Mouse (Mus musculus): Measurements from ENCODE around the gene Prdm16. TPM values are rescaled to one million over a fixed set of nuclear protein-coding genes. Genes with fewer than 3 reads are reported as not detected.

Prdm16 gene
- total RNA-seq, 2 experiments from 2014 or later = 4.0 to 4.7 TPM

DNA sequence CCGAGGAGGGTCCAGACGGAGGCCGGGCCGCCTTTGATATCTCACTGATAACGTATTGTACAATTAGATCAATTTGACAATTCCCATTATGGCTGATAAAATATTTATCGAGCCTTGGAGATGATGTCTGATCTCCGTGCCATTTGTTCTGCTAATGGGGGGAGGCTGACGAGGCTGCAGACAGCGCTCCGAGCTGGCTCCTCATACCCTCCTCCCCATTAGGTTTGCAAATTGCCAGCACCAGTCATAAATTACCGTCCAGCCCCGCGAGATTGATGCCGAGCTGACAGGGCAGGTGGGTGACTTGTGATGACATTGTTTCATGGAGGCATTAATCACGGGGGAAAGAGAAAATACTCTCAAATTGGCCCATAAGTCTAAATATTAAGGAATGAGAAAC, 67.9 kb downstream of the Prdm16 start:
- DNase-seq (ENCODE audit: low spot score in 2 of 2) = no peak

DNA sequence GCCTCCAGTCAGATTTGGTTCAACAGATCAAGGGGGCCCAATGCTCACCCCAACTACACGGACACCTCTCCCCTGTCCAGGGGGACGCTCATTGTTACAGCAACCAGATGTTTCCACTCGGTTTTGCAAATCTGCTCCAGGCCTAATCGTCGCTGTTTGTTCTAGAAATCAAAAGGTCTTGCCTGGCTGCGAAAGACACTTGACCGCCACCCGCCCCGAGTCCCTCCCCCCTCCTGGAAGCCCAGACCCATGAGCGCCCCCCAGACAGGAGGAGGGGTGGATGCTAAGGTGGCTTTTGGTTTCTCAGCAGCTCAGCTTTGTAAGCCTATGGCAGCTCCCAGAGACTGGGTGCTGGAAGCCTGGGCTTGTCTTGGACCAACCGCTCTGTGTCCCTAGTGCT, 68.7 kb downstream of the Prdm16 start:
- no peak for DNase-seq (ENCODE audit: low spot score in 2 of 2)

DNA sequence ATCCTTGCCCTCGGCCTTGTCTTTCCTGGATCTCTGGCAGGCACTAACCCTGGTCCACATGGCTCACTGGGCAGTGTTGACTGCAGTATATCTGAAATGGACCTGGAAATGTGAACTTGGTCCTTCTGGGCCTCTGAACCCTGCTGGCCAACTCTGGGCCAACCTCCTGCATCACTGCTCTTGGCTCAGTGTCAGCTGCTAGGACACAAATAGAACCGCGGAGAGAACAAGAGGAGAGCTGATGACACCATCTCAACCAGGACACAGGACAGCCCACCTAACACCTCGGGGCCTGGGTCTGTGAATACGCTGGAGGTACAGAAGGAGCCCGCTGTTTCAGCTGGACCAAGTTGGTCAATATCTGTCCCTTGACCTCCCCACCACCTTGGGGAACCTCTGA, 73.5 kb downstream of the Prdm16 start:
- no peak for DNase-seq (ENCODE audit: low spot score in 2 of 2)

DNA sequence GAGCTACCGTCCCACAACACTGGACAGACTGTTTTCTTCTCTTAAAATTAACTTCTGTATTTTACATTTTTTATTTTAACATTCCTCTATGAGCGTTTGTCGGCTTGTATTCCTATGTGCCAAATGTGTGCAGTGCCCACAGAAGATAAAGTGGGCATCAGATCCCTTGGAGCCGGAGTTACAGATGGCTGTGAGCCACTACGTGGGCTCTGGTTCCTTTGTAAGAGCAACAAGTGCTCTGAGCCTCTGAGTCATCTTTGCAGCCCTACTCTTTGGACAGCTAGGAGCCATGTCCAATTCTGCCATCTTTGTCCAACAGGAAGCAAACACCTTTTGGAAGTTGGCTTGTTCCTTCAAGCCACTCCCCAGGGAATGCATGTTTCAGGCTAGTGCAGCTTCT, 78.6 kb downstream of the Prdm16 start:
- no peak for DNase-seq (ENCODE audit: low spot score in 2 of 2)

DNA sequence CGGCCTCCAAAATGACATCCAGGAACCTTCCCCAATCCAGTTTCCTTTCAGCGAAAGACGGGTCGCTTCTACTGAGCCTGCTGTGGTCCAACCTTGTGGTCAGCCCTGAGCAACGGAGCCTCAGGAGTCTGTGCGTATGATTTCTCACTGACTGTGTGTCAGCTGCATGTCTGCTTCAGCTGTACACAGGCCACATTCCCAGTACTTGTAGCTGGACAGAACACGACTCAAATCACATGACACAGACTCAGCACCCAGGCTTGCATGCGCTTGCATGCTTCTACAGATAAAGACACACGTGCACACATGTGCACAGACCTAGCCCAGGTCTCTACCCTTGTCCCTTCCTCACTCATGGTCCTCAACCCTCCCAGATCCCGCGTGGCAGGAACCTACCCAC, 79.5 kb downstream of the Prdm16 start:
- DNase-seq (ENCODE audit: low spot score in 2 of 2) = no peak

DNA sequence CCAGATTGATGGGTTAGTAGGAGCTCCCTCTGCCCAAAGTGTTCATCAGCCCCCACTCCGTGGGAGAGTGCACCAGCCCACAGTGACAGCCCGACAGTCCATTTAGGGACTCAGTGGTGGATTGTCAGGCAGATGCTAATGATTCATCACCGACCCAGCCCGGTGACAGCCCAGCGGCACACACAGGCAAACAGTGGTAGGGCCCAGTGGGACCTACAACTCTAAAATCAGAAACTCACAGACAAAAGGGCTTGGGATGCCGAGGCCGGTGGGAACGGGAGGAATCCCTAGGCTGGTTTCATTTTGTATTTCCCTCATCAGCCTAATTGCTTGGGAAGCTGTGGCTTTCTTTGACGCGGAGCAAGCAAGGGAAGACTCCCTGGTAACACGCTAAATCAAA, 80.3 kb downstream of the Prdm16 start:
- DNase-seq (ENCODE audit: low spot score in 2 of 2) = no peak

DNA sequence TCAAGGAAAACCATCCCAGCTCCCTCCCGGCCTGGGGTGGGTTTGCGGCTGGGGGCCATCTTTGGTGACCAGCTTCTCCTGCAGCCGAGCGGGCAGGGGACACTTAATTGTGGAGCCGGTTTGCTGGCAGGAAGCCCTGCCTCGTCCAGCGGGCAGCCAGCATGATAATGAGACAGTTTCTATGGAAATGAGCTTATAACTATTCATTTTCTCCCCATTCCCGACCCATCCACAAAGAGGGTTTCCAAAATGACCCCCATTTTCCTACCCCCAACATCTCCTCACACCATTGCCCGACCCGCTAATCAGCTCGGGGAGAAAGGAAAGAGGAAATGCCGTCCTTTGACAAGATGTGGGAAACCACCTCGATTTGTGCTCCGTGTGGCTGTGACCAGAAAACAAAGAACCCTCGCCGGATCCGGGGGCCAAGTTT, 86.7 kb downstream of the Prdm16 start:
- DNase-seq (ENCODE audit: low spot score in 2 of 2) = no peak

DNA sequence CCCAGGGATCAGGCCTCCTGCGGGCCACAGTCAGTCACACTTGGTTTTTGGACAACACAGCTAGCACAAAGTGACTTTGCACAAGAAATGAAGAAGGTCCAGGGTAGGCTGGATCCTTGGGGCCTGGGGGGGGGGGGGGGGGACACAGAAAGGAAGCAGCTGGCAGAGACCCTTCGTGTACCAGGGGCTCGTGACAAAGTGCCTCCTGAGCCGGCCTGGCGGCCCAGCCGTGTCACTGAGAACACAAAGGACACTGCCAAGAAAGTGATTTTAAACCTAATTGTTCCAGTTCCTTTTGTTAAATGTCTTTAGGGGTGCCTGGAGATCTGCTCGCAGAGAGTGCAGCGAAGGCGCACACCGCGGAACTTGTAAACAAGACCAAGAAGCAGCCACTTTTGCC, 87.2 kb downstream of the Prdm16 start:
- no peak for DNase-seq (ENCODE audit: low spot score in 2 of 2)

DNA sequence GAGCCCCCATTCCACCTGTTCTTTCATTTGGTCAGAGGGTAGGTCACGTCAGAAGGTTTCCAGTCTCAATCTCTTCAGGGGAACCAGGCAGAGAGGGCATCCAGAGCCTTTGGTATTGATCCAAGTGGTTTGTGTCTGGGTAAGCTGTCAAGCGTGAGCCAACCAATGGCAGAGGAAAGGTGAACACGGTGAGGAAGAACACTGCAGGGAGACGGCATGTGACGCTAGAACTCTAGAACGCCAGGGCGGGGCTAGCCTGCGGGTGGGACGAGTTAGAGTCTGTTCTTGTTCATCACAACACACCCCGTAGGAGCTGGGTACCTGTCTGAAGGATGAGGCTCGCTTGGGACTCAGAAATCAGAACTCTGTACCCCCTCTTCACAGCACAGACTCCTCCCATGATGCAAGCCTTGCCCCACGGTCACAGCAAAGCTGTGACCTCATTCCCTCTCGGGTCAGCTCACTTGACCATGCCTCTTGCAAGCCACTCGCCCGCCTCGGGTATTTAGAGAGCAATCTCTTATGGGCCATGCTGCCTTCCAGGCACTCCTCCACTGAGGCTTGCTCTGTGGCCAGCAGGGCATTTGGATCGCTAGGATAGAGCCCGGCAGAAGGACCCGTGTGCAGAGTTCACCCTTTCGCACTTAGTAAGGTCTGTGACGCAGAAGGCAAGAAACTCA, 89.4 kb downstream of the Prdm16 start:
- no peak for DNase-seq (ENCODE audit: low spot score in 2 of 2)

DNA sequence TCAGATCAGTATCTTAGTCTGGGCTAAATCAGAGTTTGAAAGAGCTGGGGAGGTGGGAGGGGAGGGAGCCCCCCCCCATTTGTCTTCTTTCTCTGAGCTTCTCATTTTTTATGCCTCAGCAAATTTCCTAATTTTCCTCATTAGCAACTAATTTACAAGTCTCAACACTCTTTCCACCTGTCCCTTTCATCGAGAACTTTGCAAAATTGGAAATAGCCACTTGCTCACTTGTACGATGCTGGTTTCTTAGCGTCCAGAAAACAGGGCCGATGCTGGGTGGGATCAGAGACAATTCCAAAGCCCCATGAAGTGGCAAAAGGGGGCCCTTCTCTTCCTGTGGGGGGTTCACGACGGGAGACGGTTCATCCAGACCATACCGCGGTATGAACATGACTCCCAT, 91.4 kb downstream of the Prdm16 start:
- DNase-seq (ENCODE audit: low spot score in 2 of 2) = no peak

DNA sequence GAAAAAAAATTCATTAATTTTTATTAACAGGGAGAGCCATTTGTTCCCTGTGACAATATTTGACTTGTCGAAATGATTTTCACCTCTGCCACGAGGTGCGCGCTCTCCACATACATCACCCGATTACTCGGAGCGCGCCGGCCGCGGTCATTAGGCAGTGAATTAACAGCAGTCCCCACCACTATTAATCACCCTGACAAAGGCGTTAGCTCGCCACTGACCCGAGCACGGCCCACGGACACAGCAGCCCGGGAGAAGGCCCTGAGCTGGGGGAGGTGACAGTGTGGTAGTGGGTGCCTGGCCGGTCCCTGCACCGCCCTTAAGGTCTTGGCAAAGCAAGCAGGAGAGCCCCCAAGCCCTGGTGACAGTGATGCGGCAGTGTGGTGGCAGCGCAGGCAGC, 92.8 kb downstream of the Prdm16 start:
- no peak for DNase-seq (ENCODE audit: low spot score in 2 of 2)

DNA sequence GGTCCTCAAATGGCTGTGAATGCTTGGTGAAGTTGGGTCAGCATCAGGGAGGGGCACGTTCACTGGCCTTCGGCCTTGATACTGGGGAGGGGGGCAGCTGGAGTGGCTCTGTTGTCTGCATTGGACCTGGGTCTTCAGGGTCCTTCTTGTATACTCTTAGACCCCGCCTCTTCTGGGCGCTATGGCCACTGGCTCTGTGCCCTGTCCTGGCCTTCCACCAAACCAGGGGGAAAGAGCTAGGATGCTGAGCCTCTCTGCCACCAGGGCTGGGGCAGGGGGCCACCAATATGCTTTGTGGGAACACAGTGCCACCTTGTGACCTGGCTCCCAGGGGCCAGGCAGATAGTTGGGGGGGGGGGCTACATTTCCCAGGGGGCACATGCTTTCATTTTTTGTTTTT, 93.5 kb downstream of the Prdm16 start:
- no peak for DNase-seq (ENCODE audit: low spot score in 2 of 2)

DNA sequence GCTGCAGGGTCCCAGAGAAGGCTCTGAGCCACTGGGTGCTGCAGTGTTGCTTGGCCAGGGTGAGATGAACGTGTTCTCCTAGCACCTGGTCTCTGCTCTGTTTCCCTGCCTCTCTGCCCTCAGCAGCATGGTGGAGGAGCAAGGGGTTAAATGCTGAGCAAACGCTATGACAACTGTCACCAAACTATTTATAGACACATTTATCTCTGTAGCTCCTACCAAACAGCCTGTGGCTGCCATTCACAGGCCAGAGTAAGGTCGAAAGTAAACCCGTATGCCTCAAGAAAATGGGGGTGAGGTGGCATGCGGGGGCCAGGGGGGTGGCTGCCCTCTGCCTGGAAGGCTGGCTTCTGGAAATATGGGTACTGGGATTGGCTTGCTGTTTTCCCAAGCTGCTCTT, 94.1 kb downstream of the Prdm16 start:
- no peak for DNase-seq (ENCODE audit: low spot score in 2 of 2)

DNA sequence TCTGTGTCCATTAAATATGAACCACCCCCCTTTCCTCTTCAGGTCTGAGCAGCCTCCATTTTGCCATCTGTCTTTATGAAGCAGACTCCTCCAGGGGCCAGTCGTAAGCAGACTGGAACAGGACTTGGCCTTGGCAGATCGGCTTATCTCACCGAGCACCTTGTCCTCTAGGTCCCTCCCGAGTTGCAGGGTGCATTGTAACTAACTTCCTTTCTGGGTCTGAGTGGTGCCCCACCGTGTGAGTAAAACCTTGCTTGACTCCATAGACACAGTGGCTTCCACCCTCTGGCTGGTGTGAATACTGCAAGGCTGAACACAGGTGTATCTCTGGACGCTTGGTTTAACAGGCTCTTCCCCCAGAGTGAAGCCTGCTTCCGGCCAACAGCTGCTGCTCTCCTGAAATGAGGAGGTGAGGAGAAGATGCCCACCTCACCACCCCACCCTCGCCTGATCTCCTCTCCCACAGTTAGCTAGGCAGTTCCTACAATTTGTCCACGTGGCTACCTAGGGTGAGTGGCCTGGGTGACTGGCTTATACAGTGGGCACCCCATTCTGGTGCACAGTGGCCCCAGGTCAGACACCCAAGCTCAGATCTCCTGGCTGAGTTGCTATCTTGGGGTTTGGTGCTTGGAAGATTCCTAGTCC, 94.9 kb downstream of the Prdm16 start:
- DNase-seq (ENCODE audit: low spot score in 2 of 2) = no peak

DNA sequence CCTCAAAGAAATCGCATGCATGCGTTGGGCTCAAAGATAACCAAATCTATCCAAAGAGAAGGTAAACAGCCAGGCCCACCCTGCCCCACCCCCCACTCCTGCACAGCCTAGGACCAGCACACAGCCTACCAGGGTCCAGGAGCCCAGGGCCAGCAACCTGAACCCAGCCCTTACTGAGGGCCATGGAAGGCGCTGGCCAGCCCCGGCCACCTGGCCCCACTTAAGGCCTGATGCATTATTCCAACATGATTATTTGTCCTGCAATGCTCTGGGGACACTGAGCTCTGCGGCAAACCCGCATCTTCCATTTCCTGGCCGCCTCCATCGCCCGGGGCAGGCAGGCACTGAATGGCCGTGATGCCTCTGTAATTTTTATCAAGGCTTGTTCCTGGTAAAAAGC, 96.0 kb downstream of the Prdm16 start:
- DNase-seq (ENCODE audit: low spot score in 2 of 2) = no peak

DNA sequence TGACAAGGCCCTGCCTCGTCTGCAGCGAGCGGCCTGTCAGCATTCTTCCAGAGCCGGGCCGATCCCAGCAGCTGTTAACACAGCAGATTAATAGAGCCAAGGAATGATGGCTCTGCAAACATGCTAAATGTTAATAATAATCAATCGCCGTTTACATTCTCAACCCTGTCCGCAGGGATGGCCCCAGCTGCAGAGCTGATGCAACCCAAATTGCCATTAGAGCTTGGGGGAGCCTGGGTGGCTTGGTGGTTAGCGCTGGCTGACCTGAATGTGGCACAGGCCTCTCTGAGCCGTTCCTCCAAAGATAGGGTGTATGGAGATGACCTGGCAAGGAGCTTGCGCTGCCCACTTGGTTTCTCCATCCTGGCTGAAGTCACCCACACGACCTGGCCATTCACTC, 97.0 kb downstream of the Prdm16 start:
- no peak for DNase-seq (ENCODE audit: low spot score in 2 of 2)

DNA sequence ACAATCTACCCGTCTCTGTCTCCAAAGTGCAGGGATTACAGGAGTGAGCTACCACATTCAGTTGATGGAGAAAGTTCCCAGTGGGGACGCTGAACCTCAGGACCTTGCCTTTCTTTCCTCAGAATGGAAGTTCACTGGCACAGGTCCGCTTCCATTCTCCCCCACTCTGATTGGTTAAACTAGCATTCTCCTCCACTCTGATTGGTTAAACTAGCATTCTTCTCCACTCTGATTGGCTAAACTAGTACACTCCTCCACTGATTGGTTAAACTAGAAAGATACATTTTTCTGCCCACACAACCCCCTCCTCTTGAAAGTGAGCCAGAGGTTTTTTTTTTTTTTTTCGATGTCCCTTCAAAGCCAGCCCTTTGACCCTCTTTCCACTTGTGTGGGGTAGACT, 97.9 kb downstream of the Prdm16 start:
- no peak for DNase-seq (ENCODE audit: low spot score in 2 of 2)

DNA sequence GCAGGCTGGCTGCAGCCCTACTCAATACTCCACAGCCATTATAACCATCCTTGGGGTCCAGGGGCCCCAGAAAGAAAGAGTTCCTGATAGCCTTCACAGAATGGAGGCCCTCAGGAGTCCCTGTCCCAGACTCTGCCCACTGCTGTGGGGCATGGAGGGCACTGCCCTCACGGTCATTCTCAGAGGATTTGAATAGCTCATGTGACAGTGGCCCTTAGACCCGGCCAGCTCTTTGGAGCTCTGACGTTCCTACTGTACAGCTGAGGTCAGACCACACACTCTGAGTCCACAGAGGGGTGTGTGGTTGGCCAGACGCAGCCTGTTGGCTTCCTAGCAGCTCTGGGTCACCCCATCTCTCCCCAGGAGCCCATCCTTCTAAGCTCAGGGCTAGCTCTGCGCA, 100.6 kb downstream of the Prdm16 start:
- no peak for DNase-seq (ENCODE audit: low spot score in 2 of 2)

DNA sequence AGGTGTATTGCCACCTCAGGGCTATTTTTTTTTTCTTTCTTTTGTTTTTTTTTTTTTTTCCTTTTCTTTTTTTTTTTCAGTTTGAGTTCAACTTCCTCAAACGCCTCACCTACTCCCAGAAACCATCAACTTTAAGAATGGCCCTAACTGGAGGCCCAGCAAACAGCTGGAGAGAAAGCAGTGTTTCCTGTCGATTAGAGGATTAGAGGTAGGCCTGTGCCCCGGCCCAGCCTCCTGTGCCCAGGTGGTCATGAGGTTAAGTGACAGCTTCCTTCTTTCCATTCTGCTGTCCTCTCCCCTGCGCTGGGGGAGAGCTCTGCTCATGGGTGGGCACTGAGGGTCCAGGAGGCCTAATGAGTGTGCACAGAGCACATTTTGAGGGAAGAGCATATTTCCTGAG, 105.3 kb downstream of the Prdm16 start:
- no peak for DNase-seq (ENCODE audit: low spot score in 2 of 2)

DNA sequence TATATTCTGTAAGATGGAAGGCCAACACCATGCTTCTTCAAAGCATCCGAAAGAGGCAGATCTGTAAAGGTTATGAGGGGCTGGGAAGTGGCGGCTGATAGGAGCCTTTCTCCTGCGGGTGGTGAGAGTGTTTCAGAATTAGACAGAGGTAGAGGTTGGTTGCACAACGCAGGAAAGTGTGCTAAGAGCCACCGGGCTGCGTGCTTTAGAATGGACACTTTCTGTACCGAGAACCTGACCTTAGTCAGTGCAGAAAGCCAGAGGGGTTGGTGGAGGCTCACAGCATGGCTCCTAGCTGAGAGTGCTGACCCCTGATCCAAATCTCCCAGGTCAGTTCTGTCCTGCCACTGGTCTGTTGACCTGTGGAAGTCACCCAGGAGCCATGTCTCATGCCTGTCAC, 106.3 kb downstream of the Prdm16 start:
- DNase-seq (ENCODE audit: low spot score in 2 of 2) = no peak

DNA sequence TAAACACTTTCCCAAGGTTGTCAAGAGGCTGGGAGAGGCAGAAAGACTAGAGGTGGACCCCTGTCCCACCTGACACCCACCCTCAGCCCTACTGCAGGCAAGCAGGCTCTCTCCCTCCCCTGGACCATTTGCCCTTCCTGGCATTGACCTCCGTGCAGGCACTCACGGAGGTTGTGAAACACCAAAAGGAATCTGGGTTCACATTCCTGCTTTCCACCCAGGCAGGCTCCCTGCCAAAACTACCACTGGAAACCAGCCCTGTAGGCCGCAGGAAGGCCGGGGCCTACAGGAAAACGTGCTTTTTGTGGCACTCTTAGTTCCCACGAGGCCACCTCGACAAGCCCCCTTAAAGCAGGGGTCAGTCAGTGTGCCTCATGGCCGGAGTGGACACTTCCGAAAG, 109.2 kb downstream of the Prdm16 start:
- peak; percentile 37 to 58 for DNase-seq (ENCODE audit: low spot score in 2 of 2)

DNA sequence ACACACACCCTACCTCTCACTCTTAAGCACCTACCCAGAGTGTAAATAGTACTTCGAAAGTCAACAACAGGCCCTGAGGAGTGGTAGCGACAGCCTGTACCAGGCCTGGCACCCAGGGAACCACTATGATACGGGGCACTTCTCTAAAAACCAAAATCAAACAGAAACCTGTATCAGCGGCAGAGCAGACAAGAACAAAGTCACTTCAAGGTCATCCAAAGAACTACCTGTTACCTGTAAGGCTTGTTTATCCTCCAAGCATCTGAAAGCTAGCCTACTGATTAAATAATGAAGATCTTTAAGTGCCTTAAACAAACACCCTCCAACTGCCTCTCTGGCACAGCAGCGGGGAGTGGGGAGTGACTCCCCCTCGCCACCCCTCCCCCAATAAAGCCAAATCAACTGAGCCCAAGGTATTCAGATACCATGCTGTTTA, 110.3 kb downstream of the Prdm16 start:
- no peak for DNase-seq (ENCODE audit: low spot score in 2 of 2)

DNA sequence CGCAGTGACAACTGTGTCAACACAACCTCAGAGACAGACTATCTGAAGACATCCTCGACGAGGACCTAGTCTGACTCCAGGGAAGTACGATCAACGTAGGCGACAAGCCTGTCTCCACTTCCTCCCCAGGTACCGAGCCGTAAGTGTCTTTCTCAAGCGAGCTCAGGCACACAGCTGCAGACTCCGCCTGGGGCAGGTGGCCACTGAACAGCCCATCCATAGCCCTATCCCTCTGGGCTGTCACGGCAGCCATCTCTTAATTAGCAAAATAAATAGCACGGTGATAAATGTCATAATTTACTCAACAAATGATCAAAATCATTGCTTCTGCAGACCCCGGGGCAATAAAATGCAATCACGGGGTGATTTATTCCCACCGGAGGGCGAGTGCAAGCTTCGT, 112.8 kb downstream of the Prdm16 start:
- no peak for DNase-seq (ENCODE audit: low spot score in 2 of 2)

All from gastrocnemius, postnatal 4 days (tissue).